Mouse (Mus musculus) cerebellum, adult 8-10 months (tissue): ENCODE data around the gene Exosc3.

Experiments used
- DNase-seq: peaks from one replicate; pipeline ENCODE4 v3.0.0; 2022

Gene Exosc3

DNA sequence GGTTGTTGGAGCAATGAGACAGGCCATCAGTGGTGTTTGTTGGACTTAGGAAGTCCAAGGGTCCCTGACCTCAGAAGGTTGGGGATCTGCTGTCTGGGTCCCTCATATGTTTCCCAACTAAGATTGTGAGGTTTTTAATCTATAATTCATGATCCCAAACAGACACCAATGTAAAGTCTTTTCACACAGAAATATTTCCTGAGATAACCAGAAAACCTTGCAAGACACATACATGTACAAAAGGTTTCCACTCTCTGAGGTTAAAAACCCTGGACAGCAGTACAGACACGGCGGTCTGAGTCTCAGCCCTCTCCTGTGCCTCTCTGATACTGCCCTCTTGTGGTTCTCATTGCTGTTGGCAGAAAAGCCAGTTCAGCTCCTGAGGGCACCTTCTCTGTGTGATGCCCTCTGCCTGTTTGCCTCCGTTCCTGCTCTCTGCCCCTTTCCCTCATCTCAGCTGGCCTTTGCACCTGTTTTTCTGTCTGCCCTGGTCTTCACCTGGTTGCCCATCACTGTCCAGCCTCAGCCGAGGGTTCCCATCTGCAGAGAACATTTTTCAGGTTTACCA is 62.5 kb downstream of the Exosc3 start:
- DNase-seq, result peak; percentile 42

DNA sequence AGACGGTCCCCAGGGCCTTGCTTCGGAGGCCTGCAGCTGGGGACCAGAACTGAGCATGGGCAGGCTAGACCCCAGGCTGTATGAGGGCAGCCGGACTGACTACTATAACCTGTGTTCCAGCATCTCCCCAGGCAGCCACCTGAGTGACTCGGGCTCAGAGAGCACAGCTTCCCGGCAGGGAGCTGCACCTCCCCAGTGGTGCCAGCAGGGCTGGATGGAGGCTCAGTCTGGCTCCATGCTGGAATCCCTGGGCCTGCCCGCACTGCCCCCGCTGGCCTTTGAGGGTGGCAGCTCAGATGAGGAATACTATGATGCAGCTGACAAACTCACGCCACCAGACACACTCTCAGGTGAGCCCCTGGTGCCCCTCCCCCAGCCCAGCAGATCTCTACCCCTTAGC is 63.2 kb downstream of the Exosc3 start:
- no peak for DNase-seq

DNA sequence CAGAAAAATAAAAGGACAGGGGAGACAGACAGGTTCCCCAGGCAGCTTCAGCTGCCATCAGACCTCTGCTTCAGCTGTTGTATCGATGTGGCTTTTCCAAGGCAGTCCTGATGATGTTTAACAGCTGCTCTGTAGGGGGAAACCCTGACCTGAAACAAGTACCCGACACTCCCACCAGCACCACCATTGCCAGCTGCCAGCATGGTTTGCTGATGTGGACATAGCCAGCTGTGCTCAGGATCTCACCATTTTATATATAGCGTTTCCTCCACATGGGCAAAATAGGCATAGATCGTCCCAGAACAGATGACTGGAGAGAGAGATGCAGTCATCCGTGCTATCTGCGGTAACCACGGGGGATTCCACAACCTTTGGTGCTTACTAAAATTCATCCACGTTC is 66.8 kb downstream of the Exosc3 start:
- DNase-seq, result no peak

DNA sequence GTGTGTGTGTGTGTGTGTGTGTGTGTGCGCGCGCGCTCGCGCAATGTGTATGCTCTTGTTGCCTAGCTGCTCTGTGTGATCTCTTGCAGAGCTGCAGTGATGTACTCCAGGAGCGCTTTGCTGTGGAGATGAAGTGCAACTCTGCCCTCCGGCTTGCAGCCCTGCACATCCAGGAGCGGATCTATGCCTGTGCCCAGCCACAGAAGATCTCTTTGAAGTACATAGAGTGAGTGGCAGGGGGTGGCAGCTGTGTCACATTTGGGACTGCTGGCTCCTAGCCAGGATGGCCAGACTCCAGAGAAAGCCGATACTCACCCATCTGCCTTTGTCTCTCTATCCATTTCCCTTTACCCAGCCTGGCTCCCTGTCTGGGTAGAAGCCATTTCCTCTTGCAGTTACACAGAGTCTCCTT is 71.5 kb downstream of the Exosc3 start:
- no peak for DNase-seq

DNA sequence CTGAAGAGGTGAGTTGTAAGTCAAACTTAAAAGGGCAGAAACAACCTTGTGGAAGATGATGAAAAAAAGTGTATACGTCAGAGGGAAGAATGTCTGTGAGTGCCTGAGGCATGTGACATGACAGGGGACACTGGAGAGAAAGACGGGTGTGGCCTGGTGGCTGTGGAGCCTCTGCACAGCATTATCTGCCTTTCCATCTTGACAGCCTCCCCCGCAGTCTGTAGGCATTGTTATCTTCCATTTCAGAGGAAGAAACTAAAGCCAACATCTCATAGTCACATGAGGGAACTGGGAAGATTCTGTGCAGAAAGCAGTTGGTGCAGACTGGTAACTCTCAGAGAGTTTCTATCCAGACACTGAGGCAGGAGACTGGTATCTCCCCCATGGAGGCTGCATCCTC is 74.6 kb downstream of the Exosc3 start:
- DNase-seq, result no peak
